Mouse (Mus musculus) ES-E14 (cell line): ENCODE data around the gene Gpr34.

Experiments used
- ZC3H11A ChIP-seq: IDR thresholded peaks from 2 replicates; pipeline ENCODE4 v1.6.1; 2012; ENCODE audit warnings: low read depth, mild to moderate bottlenecking, inconsistent platforms, low read length, borderline replicate concordance
- ZNF384 ChIP-seq: IDR thresholded peaks from 2 replicates; pipeline ENCODE4 v1.6.1; 2012; ENCODE audit warnings: low read depth, low read length, inconsistent platforms

- no peak for TF ChIP-seq ZC3H11A
- no peak for TF ChIP-seq ZNF384
Observed at GRCm38 (mm10) chrX:13655906-13656305, 24.0 kb downstream of the Gpr34 start.
